Mouse (Mus musculus) megakaryocyte, embryonic 14.5 days (primary cell): ENCODE measurements around the gene Prrt4.

Source experiments
- FLI1 ChIP-seq: IDR thresholded peaks from 2 replicates; pipeline ENCODE4 v1.6.1; 2012; ENCODE audit warnings: low read length, inconsistent platforms, mixed read lengths
- GATA1 ChIP-seq: IDR thresholded peaks from 3 replicates; pipeline ENCODE4 v1.6.1; 2012; ENCODE audit warnings: mixed read lengths, low read length, inconsistent platforms, borderline replicate concordance

DNA sequence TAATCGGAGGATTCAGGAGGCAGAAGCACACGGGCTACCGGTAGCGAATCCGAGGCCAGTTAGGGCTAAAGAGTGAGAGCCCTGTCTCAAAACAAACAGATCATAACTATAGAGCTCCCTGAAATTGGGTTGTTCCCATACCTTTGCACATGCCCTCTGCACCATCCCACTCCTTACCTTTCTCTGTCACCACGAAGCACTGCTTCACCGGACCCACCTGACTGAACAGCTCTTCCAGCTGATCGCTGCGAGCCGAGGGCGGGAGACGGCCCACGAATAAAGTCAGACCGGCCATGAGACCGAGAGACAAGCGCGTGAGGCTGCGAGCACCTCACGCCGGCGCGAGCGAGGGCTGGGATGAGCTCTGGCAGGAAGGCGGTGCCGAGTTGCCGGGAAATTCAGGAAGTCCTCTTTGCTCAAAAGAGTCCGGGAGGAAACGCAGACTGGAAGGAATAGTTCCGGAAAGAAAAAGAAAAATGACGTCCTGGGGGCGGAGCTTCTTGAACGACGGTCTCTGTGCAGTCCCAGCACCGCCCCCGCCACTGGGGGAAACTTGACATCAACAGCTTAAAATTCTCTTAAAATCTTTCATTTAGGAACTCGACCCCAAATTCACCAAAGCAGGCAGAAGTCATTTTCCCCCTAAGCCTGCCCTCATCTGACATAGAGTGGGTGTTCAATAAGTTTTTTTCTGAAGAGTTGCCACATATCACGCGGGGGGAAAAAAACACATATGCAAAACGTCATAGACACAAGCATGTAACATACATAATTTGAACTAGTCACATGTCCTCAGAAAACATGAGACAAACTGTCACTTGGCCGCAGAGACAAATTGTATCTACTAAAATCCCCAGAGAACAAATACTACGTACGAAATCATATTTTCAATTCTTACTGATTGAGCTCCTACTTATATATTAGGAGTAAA lies 14.8 kb downstream of the Prrt4 start, which contains the start of gene Rbm28:
- TF ChIP-seq GATA1, result no peak
- TF ChIP-seq FLI1, result no peak
